Mouse (Mus musculus) neutrophil, adult 5-6 weeks (primary cell): ENCODE measurements around the gene Wls. TPM values are rescaled to one million over a fixed set of nuclear protein-coding genes. Genes with fewer than 3 reads are reported as not detected.

Source experiments
- ATAC-seq: fragments of 151-379, 151-347 bp; 2 replicates; pipeline ENCODE4 v1.8.0; 2017; ENCODE audit warnings: mild to moderate bottlenecking, moderate TSS enrichment; ENCODE audit not compliant: insufficient number of reproducible peaks, poor library complexity, low FRiP score, severe bottlenecking; ENCODE audit errors: extremely low read depth
- total RNA-seq: library from RNA; stranded (forward); fragments of 200-1000 nt; gene quantifications from 2 replicates; pipeline ENCODE4 v1.2.3, GENCODE M21; 2017

Wls gene
- total RNA-seq, 1 experiment from 2014 or later, result 17.2 TPM

- ATAC-seq, result 0 out of 2 replicates have a peak, but pooled peaks have one; percentile 13
Observed at GRCm38 (mm10) chr3:159891057-159891752, 51.7 kb downstream of the Wls start.

- ATAC-seq, result no peak
Observed at GRCm38 (mm10) chr3:159907329-159907728, 67.9 kb downstream of the Wls start.

GRCm38 (mm10) chr3:159917328-159918090 lies 78.0 kb downstream of the Wls start:
- ATAC-seq, result no peak

Other genes starting within 250 kb of the Wls start
- gene Rpe65, start 240.5 kb upstream of the Wls start, total RNA-seq, result not detected in 2 replicates